Mouse (Mus musculus): ENCODE results near the gene Ear6. TPM values are rescaled to one million over a fixed set of nuclear protein-coding genes. Genes with fewer than 3 reads are reported as not detected.

Gene Ear6
- polyA plus RNA-seq, 1 experiment from 2014 or later = 10.1 TPM

GRCm38 (mm10) chr14:51871741-51872140, 18.2 kb downstream of the Ear6 start:
- Histone ChIP-seq H3K4me1 (replicated peaks) (no peaks in the 10 kb centered on the region), H3K36me3 (no peaks in the 10 kb centered on the region), H3K9me3 (replicated peaks) (no peaks in the 10 kb centered on the region), H3K27me3 (0 out of 2 replicates have a peak, but pooled peaks cover 3% of the 10 kb centered on the region), H3K9ac (no peak overlapping the region), H3K4me3 (replicated peaks) (no peak overlapping the region), H3K4me2 (no peak overlapping the region), H3K27ac (no peak overlapping the region)
- DNase-seq (no peak), ATAC-seq (ENCODE audit: low read depth) (no peak)
- 65% methylated on average over 9 of the region's 9 CpGs for WGBS (ENCODE audit: insufficient replicate concordance)

- Histone ChIP-seq H3K4me3 (replicated peaks) (no peak overlapping the region), H3K9ac (no peak overlapping the region), H3K27ac (no peak overlapping the region), H3K36me3 (no peaks in the 10 kb centered on the region), H3K27me3 (0 out of 2 replicates have a peak, but pooled peaks cover 3% of the 10 kb centered on the region), H3K9me3 (replicated peaks) (no peaks in the 10 kb centered on the region), H3K4me1 (replicated peaks) (no peaks in the 10 kb centered on the region), H3K4me2 (no peak overlapping the region)
- ATAC-seq (ENCODE audit: low read depth) = no peak
- DNase-seq = no peak
- 68% methylated on average over 3 of the region's 3 CpGs for WGBS (ENCODE audit: insufficient replicate concordance)
These were observed 24.0 kb downstream of the Ear6 start for GRCm38 (mm10) chr14:51877517-51877916.

GRCm38 (mm10) chr14:51883527-51884030, 30.1 kb downstream of the Ear6 start:
- no peaks in the 10 kb centered on the region for H3K27me3 ChIP-seq
- DNase-seq (peak; percentile 38), ATAC-seq (ENCODE audit: low read depth) (peak; percentile 12; the same call in 1 of the 2 replicates)
- H3K4me3 ChIP-seq (replicated peaks) = peak overlapping the region; percentile 82
- peaks cover 22% of the 10 kb centered on the region for H3K4me1 ChIP-seq (replicated peaks)
- 0 out of 2 replicates have a peak overlapping the region, but pooled peaks have one; percentile 29 for H3K27ac ChIP-seq
- under 1% methylated on average over 4 of the region's 4 CpGs for WGBS (ENCODE audit: insufficient replicate concordance)
- no peaks in the 10 kb centered on the region for H3K9me3 ChIP-seq (replicated peaks)
- H3K4me2 ChIP-seq = peak overlapping the region; percentile 95
- no peak overlapping the region for H3K9ac ChIP-seq
- H3K36me3 ChIP-seq = peaks cover 19% of the 10 kb centered on the region

GRCm38 (mm10) chr14:51884031-51884544, 30.6 kb downstream of the Ear6 start:
- H3K27ac ChIP-seq = 0 out of 2 replicates have a peak overlapping the region, but pooled peaks have one; percentile 29
- WGBS (ENCODE audit: insufficient replicate concordance) = 2% methylated on average over 14 of the region's 14 CpGs
- no peaks in the 10 kb centered on the region for H3K9me3 ChIP-seq (replicated peaks)
- peak overlapping the region; percentile 82 for H3K4me3 ChIP-seq (replicated peaks)
- no peak for DNase-seq
- ATAC-seq (ENCODE audit: low read depth) = peak; percentile 5; the same call in 1 of the 2 replicates
- H3K4me2 ChIP-seq = peak overlapping the region; percentile 95
- peaks cover 22% of the 10 kb centered on the region for H3K4me1 ChIP-seq (replicated peaks)
- H3K27me3 ChIP-seq = no peaks in the 10 kb centered on the region
- H3K9ac ChIP-seq = 0 out of 2 replicates have a peak overlapping the region, but pooled peaks have one; percentile 39
- peaks cover 24% of the 10 kb centered on the region for H3K36me3 ChIP-seq

GRCm38 (mm10) chr14:51884598-51885331, 31.3 kb downstream of the Ear6 start, which contains the start of gene Mettl17:
Mettl17 (plus strand) TSS chr14:51884842.
- Histone ChIP-seq H3K4me2 (peak within 1 kb of the TSS; percentile 95), H3K27me3 (no peaks in the 10 kb centered on the region), H3K27ac (peak within 1 kb of the TSS; percentile 72), H3K9me3 (replicated peaks) (no peaks in the 10 kb centered on the region), H3K36me3 (peaks cover 31% of the 10 kb centered on the region), H3K4me3 (replicated peaks) (peak within 1 kb of the TSS; percentile 82), H3K9ac (peak within 1 kb of the TSS; percentile 78), H3K4me1 (replicated peaks) (peaks cover 22% of the 10 kb centered on the region)
- peak; percentile 90 for DNase-seq
- under 1% methylated on average over 43 of the region's 43 CpGs for WGBS (ENCODE audit: insufficient replicate concordance)
- peak; percentile 98 for ATAC-seq (ENCODE audit: low read depth)

GRCm38 (mm10) chr14:51886051-51886450, 32.6 kb downstream of the Ear6 start:
- Histone ChIP-seq H3K27me3 (no peaks in the 10 kb centered on the region), H3K27ac (no peak overlapping the region), H3K4me1 (replicated peaks) (peaks cover 22% of the 10 kb centered on the region), H3K4me2 (peak overlapping the region; percentile 95), H3K4me3 (replicated peaks) (peak overlapping the region; percentile 82), H3K9me3 (replicated peaks) (no peaks in the 10 kb centered on the region), H3K36me3 (peaks cover 42% of the 10 kb centered on the region), H3K9ac (0 out of 2 replicates have a peak overlapping the region, but pooled peaks have one; percentile 17)
- WGBS (ENCODE audit: insufficient replicate concordance) = 68% methylated on average over 6 of the region's 6 CpGs
- ATAC-seq (ENCODE audit: low read depth) (no peak), DNase-seq (no peak)

- 82% methylated on average over 6 of the region's 6 CpGs for WGBS (ENCODE audit: insufficient replicate concordance)
- Histone ChIP-seq H3K27me3 (no peaks in the 10 kb centered on the region), H3K9me3 (replicated peaks) (no peaks in the 10 kb centered on the region), H3K4me2 (no peak overlapping the region), H3K4me3 (replicated peaks) (no peak overlapping the region), H3K36me3 (peaks cover 51% of the 10 kb centered on the region), H3K27ac (no peak overlapping the region), H3K4me1 (replicated peaks) (peaks cover 34% of the 10 kb centered on the region), H3K9ac (no peak overlapping the region)
- DNase-seq = no peak
- no peak for ATAC-seq (ENCODE audit: low read depth)
These were observed 36.3 kb downstream of the Ear6 start for GRCm38 (mm10) chr14:51889833-51890232.

GRCm38 (mm10) chr14:51892191-51892939, 38.9 kb downstream of the Ear6 start, which contains the start of gene Slc39a2:
Slc39a2 (plus strand) TSS chr14:51892889.
- Histone ChIP-seq H3K9ac (peak within 1 kb of the TSS; percentile 10; the same call in 1 of the 2 replicates), H3K4me2 (0 out of 2 replicates have a peak within 1 kb of the TSS, but pooled peaks have one; percentile 19), H3K9me3 (replicated peaks) (no peaks in the 10 kb centered on the region), H3K4me1 (replicated peaks) (peaks cover 29% of the 10 kb centered on the region), H3K27ac (no peak within 1 kb of the TSS), H3K36me3 (peaks cover 42% of the 10 kb centered on the region), H3K27me3 (no peaks in the 10 kb centered on the region), H3K4me3 (replicated peaks) (no peak within 1 kb of the TSS)
- ATAC-seq (ENCODE audit: low read depth) (no peak), DNase-seq (no peak)
- WGBS (ENCODE audit: insufficient replicate concordance) = 85% methylated on average over 9 of the region's 9 CpGs

GRCm38 (mm10) chr14:51893094-51893794, 39.7 kb downstream of the Ear6 start:
- H3K9ac ChIP-seq = 0 out of 2 replicates have a peak overlapping the region, but pooled peaks have one; percentile 10
- no peak overlapping the region for H3K4me3 ChIP-seq (replicated peaks)
- no peak overlapping the region for H3K27ac ChIP-seq
- H3K9me3 ChIP-seq (replicated peaks) = no peaks in the 10 kb centered on the region
- DNase-seq (no peak), ATAC-seq (ENCODE audit: low read depth) (peak; percentile 63; the same call in 1 of the 2 replicates)
- WGBS (ENCODE audit: insufficient replicate concordance) = 41% methylated on average over 10 of the region's 10 CpGs
- H3K4me2 ChIP-seq = 0 out of 2 replicates have a peak overlapping the region, but pooled peaks have one; percentile 19
- peaks cover 34% of the 10 kb centered on the region for H3K36me3 ChIP-seq
- peaks cover 29% of the 10 kb centered on the region for H3K4me1 ChIP-seq (replicated peaks)
- H3K27me3 ChIP-seq = no peaks in the 10 kb centered on the region

- ATAC-seq (ENCODE audit: low read depth) (peak; percentile 74), DNase-seq (no peak)
- H3K9me3 ChIP-seq (replicated peaks) = no peaks in the 10 kb centered on the region
- WGBS (ENCODE audit: insufficient replicate concordance) = 27% methylated on average over 3 of the region's 3 CpGs
- peaks cover 29% of the 10 kb centered on the region for H3K4me1 ChIP-seq (replicated peaks)
- H3K27ac ChIP-seq = no peak overlapping the region
- H3K9ac ChIP-seq = peak overlapping the region; percentile 10; the same call in 1 of the 2 replicates
- H3K4me3 ChIP-seq (replicated peaks) = no peak overlapping the region
- H3K36me3 ChIP-seq = peaks cover 30% of the 10 kb centered on the region
- H3K27me3 ChIP-seq = no peaks in the 10 kb centered on the region
- H3K4me2 ChIP-seq = 0 out of 2 replicates have a peak overlapping the region, but pooled peaks have one; percentile 19
These were observed 40.3 kb downstream of the Ear6 start for GRCm38 (mm10) chr14:51893809-51894208.
